Mouse (Mus musculus) forebrain, embryonic 14.5 days (tissue): ENCODE measurements around the gene Hyls1. TPM values are rescaled to one million over a fixed set of nuclear protein-coding genes. Genes with fewer than 3 reads are reported as not detected.

Source experiments
- ATAC-seq: fragments of 200-750 bp; cut with Nextera tagmentation; 2 replicates; pipeline ENCODE4 v1.8.0; 2017; ENCODE audit warnings: mild to moderate bottlenecking, moderate library complexity
- DNase-seq: peaks from one replicate; pipeline ENCODE4 v3.0.0-alpha.2; 2015; ENCODE audit warnings: low spot score
- H3K27ac ChIP-seq: fragments of 300-500 bp; sonication (generic); 2 replicates; pipeline ENCODE4 v1.5.1; 2014; ENCODE audit warnings: low read depth, mild to moderate bottlenecking, control low read depth, low read length, moderate library complexity
- H3K27me3 ChIP-seq: fragments of 300-500 bp; sonication (generic); replicated peaks from 2 replicates; pipeline ENCODE4 v1.6.1; 2014; ENCODE audit warnings: low read length, control low read depth, mixed read lengths; ENCODE audit not compliant: control insufficient read depth, insufficient read depth
- H3K36me3 ChIP-seq: fragments of 300-500 bp; sonication (generic); 2 replicates; pipeline ENCODE4 v1.6.1; 2014; ENCODE audit warnings: low read length, control low read depth; ENCODE audit not compliant: control insufficient read depth, insufficient read depth
- H3K4me1 ChIP-seq: fragments of 300-500 bp; sonication (generic); 2 replicates; pipeline ENCODE4 v1.6.1; 2014; ENCODE audit warnings: antibody characterized with exemption, low read length, control low read depth; ENCODE audit not compliant: control insufficient read depth, insufficient read depth
- H3K4me2 ChIP-seq: fragments of 300-500 bp; sonication (generic); 2 replicates; pipeline ENCODE4 v1.6.1; 2014; ENCODE audit warnings: mild to moderate bottlenecking, control low read depth, low read length
- H3K4me3 ChIP-seq: fragments of 300-500 bp; sonication (generic); 2 replicates; pipeline ENCODE4 v1.5.1; 2014; ENCODE audit warnings: low read depth, low read length, control low read depth
- H3K9ac ChIP-seq: fragments of 300-500 bp; sonication (generic); 2 replicates; pipeline ENCODE4 v1.6.1; 2014; ENCODE audit warnings: mild to moderate bottlenecking, low read length, control low read depth, moderate library complexity
- H3K9me3 ChIP-seq: fragments of 300-500 bp; sonication (generic); replicated peaks from 2 replicates; pipeline ENCODE4 v1.6.1; 2016; ENCODE audit warnings: low read length, control low read depth, mixed read lengths; ENCODE audit not compliant: control insufficient read depth
- WGBS: fragments of 180-500 bp; shearing (Covaris S2); extraction: QIAGEN DNeasy Blood & Tissue Kit; methylation state at CpG from one replicate; pipeline ENCODE4 v1.1.7; 2014; 5-methylcytosine and 5-hydroxymethylcytosine counted together
- polyA plus RNA-seq: library from polyadenylated mRNA; unstranded; fragments of >200 nt; fragmentation: Nextera tagmentation; extraction: Ambion mirVana; gene quantifications from 2 replicates; pipeline ENCODE4 v1.2.1, GENCODE M21; 2014

The Hyls1 gene
- polyA plus RNA-seq, 1 experiment from 2014 or later: 26.1 TPM

GRCm38 (mm10) chr9:35539001-35539750, 31.0 kb downstream of the Hyls1 start:
- Histone ChIP-seq H3K27ac (no peak overlapping the region), H3K4me2 (no peak overlapping the region), H3K9ac (no peak overlapping the region), H3K4me3 (no peak overlapping the region), H3K27me3 (no peaks in the 10 kb centered on the region), H3K4me1 (no peaks in the 10 kb centered on the region), H3K36me3 (no peaks in the 10 kb centered on the region), H3K9me3 (no peaks in the 10 kb centered on the region)
- no peak for ATAC-seq
- DNase-seq: peak; percentile 29
- 77% methylated on average over 13 of the region's 13 CpGs for WGBS

GRCm38 (mm10) chr9:35535876-35536275, 34.3 kb downstream of the Hyls1 start:
- no peak overlapping the region for H3K27ac ChIP-seq
- H3K9me3 ChIP-seq: no peaks in the 10 kb centered on the region
- H3K4me1 ChIP-seq: no peaks in the 10 kb centered on the region
- ATAC-seq: no peak
- no peaks in the 10 kb centered on the region for H3K36me3 ChIP-seq
- no peak overlapping the region for H3K4me3 ChIP-seq
- 0 out of 2 replicates have a peak, but pooled peaks cover 2% of the 10 kb centered on the region for H3K27me3 ChIP-seq
- H3K4me2 ChIP-seq: no peak overlapping the region
- no peak overlapping the region for H3K9ac ChIP-seq
- WGBS: 86% methylated on average over 4 of the region's 4 CpGs
- no peak for DNase-seq

DNA sequence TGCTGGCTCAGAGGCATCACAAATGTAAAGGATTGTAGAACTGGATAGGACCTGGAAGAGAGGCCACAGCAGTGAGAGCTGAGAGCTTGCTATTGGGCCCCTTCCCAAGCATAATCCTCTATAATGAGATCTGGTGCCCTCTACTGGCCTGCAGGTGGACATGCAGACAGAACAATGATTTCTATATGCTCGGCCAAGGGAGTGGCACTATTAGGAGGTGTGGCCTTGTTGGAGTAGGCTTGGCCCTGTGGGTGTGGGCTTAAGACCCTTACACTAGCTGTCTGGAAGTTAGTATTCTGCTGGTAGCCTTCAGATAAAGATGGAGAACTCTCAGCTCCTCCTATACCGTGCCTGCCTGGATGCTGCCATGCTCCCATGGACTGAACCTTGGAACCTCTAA, 35.1 kb downstream of the Hyls1 start:
- peak; percentile 90 for DNase-seq
- H3K27ac ChIP-seq: no peak overlapping the region
- H3K36me3 ChIP-seq: no peaks in the 10 kb centered on the region
- no peaks in the 10 kb centered on the region for H3K9me3 ChIP-seq
- ATAC-seq: peak; percentile 94
- H3K4me1 ChIP-seq: no peaks in the 10 kb centered on the region
- H3K4me2 ChIP-seq: no peak overlapping the region
- no peak overlapping the region for H3K9ac ChIP-seq
- H3K4me3 ChIP-seq: no peak overlapping the region
- 0 out of 2 replicates have a peak, but pooled peaks cover 2% of the 10 kb centered on the region for H3K27me3 ChIP-seq
- WGBS: 6% methylated on average over 2 of the region's 2 CpGs

DNA sequence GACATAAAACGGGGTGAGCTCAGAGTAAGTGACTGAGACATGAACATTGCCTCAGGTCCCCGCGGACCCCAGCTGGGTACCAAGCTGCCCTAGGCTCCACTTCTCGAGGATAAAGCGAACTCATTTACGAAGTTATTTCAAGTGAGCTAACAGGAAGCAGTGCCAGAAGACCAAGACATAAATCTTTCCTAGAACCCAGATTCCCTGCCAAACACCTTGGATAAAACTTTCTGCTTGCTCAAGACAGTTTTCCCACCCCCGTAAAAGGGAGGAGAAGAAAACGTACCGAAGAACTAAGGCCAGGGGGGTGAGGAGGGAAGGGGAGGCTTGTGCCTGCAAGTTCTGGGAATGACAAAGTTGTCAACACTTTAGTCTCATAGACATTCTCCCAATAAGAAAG, 36.9 kb downstream of the Hyls1 start:
- 0 out of 2 replicates have a peak, but pooled peaks cover 2% of the 10 kb centered on the region for H3K27me3 ChIP-seq
- H3K27ac ChIP-seq: no peak overlapping the region
- no peak overlapping the region for H3K9ac ChIP-seq
- H3K4me3 ChIP-seq: no peak overlapping the region
- H3K4me2 ChIP-seq: no peak overlapping the region
- no peaks in the 10 kb centered on the region for H3K9me3 ChIP-seq
- H3K4me1 ChIP-seq: no peaks in the 10 kb centered on the region
- H3K36me3 ChIP-seq: no peaks in the 10 kb centered on the region
- DNase-seq: no peak
- ATAC-seq: no peak
- 79% methylated on average over 9 of the region's 9 CpGs for WGBS

GRCm38 (mm10) chr9:35529796-35530195, 40.4 kb downstream of the Hyls1 start:
- ATAC-seq (no peak), DNase-seq (no peak)
- Histone ChIP-seq H3K4me1 (no peaks in the 10 kb centered on the region), H3K36me3 (no peaks in the 10 kb centered on the region), H3K27me3 (0 out of 2 replicates have a peak, but pooled peaks cover 2% of the 10 kb centered on the region), H3K4me2 (no peak overlapping the region), H3K4me3 (no peak overlapping the region), H3K9ac (no peak overlapping the region), H3K27ac (no peak overlapping the region), H3K9me3 (no peaks in the 10 kb centered on the region)
- 16% methylated on average over 1 of the region's 1 CpGs for WGBS

- no peak for DNase-seq
These were observed 41.1 kb downstream of the Hyls1 start for GRCm38 (mm10) chr9:35529141-35529540.

DNA sequence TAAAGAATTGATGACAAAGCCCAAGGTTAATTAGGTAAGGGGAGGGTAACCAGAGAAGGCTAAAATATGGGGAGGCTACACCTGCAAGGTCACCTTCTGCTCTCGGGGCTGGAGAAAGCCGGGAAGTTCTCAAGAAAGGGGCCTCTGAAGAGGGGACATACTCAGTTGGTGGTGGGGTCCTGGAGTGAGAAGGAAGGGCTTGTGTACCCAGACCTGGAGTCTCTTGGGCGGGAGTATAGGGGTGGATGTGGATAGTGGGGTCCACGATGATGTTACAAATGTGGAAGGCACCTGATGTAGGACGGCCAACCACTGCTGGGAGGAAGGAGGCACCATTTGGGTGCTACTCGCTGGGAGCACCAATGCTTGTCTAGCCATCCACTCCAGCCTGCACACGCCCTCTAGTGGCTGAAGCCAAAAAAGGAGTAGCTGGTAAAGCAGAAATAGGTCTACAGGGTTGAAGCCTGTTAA, 46.2 kb downstream of the Hyls1 start:
- no peaks in the 10 kb centered on the region for H3K9me3 ChIP-seq
- peaks cover 15% of the 10 kb centered on the region for H3K4me1 ChIP-seq
- peak overlapping the region; percentile 71; the same call in 1 of the 2 replicates for H3K27ac ChIP-seq
- no peak overlapping the region for H3K4me3 ChIP-seq
- 13% methylated on average over 7 of the region's 7 CpGs for WGBS
- no peak overlapping the region for H3K9ac ChIP-seq
- ATAC-seq: peak; percentile 85
- no peaks in the 10 kb centered on the region for H3K36me3 ChIP-seq
- peak overlapping the region; percentile 34; the same call in 1 of the 2 replicates for H3K4me2 ChIP-seq
- peak; percentile 87 for DNase-seq
- no peaks in the 10 kb centered on the region for H3K27me3 ChIP-seq

More at GRCm38 (mm10) chr9:35529141-35529540, 41.1 kb downstream of the Hyls1 start:
- Histone ChIP-seq H3K27me3 (0 out of 2 replicates have a peak, but pooled peaks cover 2% of the 10 kb centered on the region), H3K36me3 (no peaks in the 10 kb centered on the region), H3K4me1 (peaks cover under 1% of the 10 kb centered on the region; the same call in 1 of the 2 replicates), H3K27ac (no peak overlapping the region), H3K9me3 (no peaks in the 10 kb centered on the region), H3K4me3 (no peak overlapping the region), H3K9ac (no peak overlapping the region), H3K4me2 (no peak overlapping the region)
- WGBS: 74% methylated on average over 3 of the region's 3 CpGs
- no peak for ATAC-seq

- peak overlapping the region; percentile 41; the same call in 1 of the 2 replicates for H3K27ac ChIP-seq
These were observed 46.7 kb downstream of the Hyls1 start for GRCm38 (mm10) chr9:35523541-35523940.

More at GRCm38 (mm10) chr9:35523541-35523940, 46.7 kb downstream of the Hyls1 start:
- ATAC-seq (peak; percentile 90), DNase-seq (peak; percentile 94)
- 9% methylated on average over 5 of the region's 5 CpGs for WGBS
- no peak overlapping the region for H3K4me3 ChIP-seq
- H3K9me3 ChIP-seq: no peaks in the 10 kb centered on the region
- H3K4me2 ChIP-seq: peak overlapping the region; percentile 34; the same call in 1 of the 2 replicates
- no peak overlapping the region for H3K9ac ChIP-seq
- H3K36me3 ChIP-seq: no peaks in the 10 kb centered on the region
- H3K27me3 ChIP-seq: no peaks in the 10 kb centered on the region
- H3K4me1 ChIP-seq: peaks cover 15% of the 10 kb centered on the region
